Mouse (Mus musculus) forebrain, embryonic 16.5 days (tissue): ENCODE measurements at regions not wholly inside any gene's neighbourhood (a gene's known extent, or its start where the extent isn't known, plus 50 kb on each side); places are given as distances from the start of the nearest gene placed in this dataset.

Experiments used
- ATAC-seq: fragments of 200-750 bp; cut with Nextera tagmentation; 2 replicates; pipeline ENCODE4 v1.8.0; 2017; ENCODE audit warnings: mild to moderate bottlenecking, moderate library complexity
- H3K27ac ChIP-seq: fragments of 300-500 bp; sonication (generic); 2 replicates; pipeline ENCODE4 v1.5.1; 2014; ENCODE audit warnings: low read length, control low read depth
- H3K27me3 ChIP-seq: fragments of 300-500 bp; sonication (generic); replicated peaks from 2 replicates; pipeline ENCODE4 v1.6.1; 2014; ENCODE audit warnings: low read length; ENCODE audit not compliant: control insufficient read depth, insufficient read depth
- H3K36me3 ChIP-seq: fragments of 300-500 bp; sonication (generic); 2 replicates; pipeline ENCODE4 v1.6.1; 2014; ENCODE audit not compliant: control insufficient read depth, insufficient read depth
- H3K4me1 ChIP-seq: fragments of 300-500 bp; sonication (generic); replicated peaks from 2 replicates; pipeline ENCODE4 v1.6.1; 2014; ENCODE audit warnings: low read length; ENCODE audit not compliant: control insufficient read depth, insufficient read depth
- H3K4me2 ChIP-seq: fragments of 300-500 bp; sonication (generic); 2 replicates; pipeline ENCODE4 v1.6.1; 2014; ENCODE audit warnings: mild to moderate bottlenecking, low read length, control low read depth
- H3K4me3 ChIP-seq: fragments of 300-500 bp; sonication (generic); replicated peaks from 2 replicates; pipeline ENCODE4 v1.5.1; 2014; ENCODE audit warnings: mild to moderate bottlenecking, low read length, control low read depth
- H3K9ac ChIP-seq: fragments of 300-500 bp; sonication (generic); replicated peaks from 2 replicates; pipeline ENCODE4 v1.6.1; 2014; ENCODE audit warnings: low read depth, low read length, control low read depth
- H3K9me3 ChIP-seq: fragments of 300-500 bp; sonication (generic); 2 replicates; pipeline ENCODE4 v1.6.1; 2016; ENCODE audit warnings: low read length; ENCODE audit not compliant: control insufficient read depth
- WGBS: fragments of 180-500 bp; shearing (Covaris S2); extraction: QIAGEN DNeasy Blood & Tissue Kit; methylation state at CpG from one replicate; pipeline ENCODE4 v1.1.7; 2014; 5-methylcytosine and 5-hydroxymethylcytosine counted together

GRCm38 (mm10) chr2:137497616-137498015, 381.2 kb upstream of the Jag1 start:
- WGBS: 65% methylated on average over 2 of the region's 2 CpGs

GRCm38 (mm10) chr2:137493600-137493999, 377.2 kb upstream of the Jag1 start:
- H3K9me3 ChIP-seq: no peaks in the 10 kb centered on the region

More at GRCm38 (mm10) chr2:137497616-137498015, 381.2 kb upstream of the Jag1 start:
- Histone ChIP-seq H3K4me3 (no peak overlapping the region), H3K9me3 (no peaks in the 10 kb centered on the region), H3K27me3 (no peaks in the 10 kb centered on the region), H3K27ac (no peak overlapping the region), H3K36me3 (no peaks in the 10 kb centered on the region), H3K9ac (no peak overlapping the region), H3K4me2 (no peak overlapping the region), H3K4me1 (no peaks in the 10 kb centered on the region)
- ATAC-seq: no peak

DNA sequence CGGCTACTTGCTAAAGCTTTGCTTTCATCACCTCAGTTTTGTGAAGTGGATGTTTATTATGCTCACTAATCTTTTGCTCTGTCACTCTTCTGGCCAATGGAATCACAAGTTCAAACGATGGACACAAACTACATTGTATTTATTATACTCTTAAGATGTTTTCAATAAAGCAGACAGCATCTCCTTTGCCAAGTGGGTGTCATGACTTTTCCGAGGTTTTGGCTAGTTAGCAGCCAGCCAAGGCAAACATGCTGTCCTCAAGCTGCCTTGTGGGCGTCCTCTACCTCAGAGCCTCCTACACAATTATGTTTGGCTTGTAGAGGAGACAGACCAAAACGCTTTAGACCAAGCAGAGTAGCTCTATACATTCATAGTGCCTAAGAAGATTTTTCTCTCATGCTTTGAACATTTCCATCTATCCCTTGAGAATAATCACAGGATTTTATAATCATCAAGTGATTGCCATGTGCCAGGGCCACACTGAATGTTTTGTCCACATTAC, 372.8 kb upstream of the Jag1 start:
- ATAC-seq: no peak
- no peak overlapping the region for H3K4me2 ChIP-seq
- no peak overlapping the region for H3K4me3 ChIP-seq
- no peaks in the 10 kb centered on the region for H3K27me3 ChIP-seq
- H3K9me3 ChIP-seq: no peaks in the 10 kb centered on the region
- no peaks in the 10 kb centered on the region for H3K4me1 ChIP-seq
- no peak overlapping the region for H3K9ac ChIP-seq
- 65% methylated on average over 5 of the region's 5 CpGs for WGBS
- no peaks in the 10 kb centered on the region for H3K36me3 ChIP-seq
- H3K27ac ChIP-seq: no peak overlapping the region

More at GRCm38 (mm10) chr2:137493600-137493999, 377.2 kb upstream of the Jag1 start:
- WGBS: 91% methylated on average over 5 of the region's 5 CpGs
- Histone ChIP-seq H3K9ac (no peak overlapping the region), H3K36me3 (no peaks in the 10 kb centered on the region), H3K4me3 (no peak overlapping the region), H3K27me3 (no peaks in the 10 kb centered on the region), H3K27ac (no peak overlapping the region), H3K4me1 (no peaks in the 10 kb centered on the region), H3K4me2 (no peak overlapping the region)
- no peak for ATAC-seq

DNA sequence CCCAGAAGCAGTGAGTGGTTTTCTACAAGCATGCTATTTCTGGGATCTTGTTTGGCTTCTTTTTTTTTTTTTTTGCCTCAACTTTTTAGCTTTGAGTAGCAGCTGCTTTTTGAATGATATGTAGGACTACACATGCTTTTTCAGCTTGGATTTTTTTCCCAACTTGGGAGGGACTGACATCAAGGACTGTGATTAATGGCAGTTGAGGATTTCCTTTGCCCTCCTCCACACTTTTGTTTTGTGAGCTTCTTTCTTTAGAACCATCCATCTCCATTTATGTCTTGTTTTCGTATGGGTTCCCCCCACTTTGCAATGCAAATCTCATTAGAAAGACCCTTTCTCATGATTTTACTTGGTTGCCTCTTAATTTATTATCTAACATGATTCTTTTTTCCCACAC, 352.3 kb upstream of the Jag1 start:
- H3K9me3 ChIP-seq: no peaks in the 10 kb centered on the region
- H3K9ac ChIP-seq: no peak overlapping the region
- H3K4me2 ChIP-seq: no peak overlapping the region
- WGBS: 29% methylated on average over 1 of the region's 1 CpGs
- no peak overlapping the region for H3K27ac ChIP-seq
- no peaks in the 10 kb centered on the region for H3K36me3 ChIP-seq
- no peaks in the 10 kb centered on the region for H3K27me3 ChIP-seq
- no peak for ATAC-seq
- H3K4me1 ChIP-seq: no peaks in the 10 kb centered on the region
- H3K4me3 ChIP-seq: no peak overlapping the region

DNA sequence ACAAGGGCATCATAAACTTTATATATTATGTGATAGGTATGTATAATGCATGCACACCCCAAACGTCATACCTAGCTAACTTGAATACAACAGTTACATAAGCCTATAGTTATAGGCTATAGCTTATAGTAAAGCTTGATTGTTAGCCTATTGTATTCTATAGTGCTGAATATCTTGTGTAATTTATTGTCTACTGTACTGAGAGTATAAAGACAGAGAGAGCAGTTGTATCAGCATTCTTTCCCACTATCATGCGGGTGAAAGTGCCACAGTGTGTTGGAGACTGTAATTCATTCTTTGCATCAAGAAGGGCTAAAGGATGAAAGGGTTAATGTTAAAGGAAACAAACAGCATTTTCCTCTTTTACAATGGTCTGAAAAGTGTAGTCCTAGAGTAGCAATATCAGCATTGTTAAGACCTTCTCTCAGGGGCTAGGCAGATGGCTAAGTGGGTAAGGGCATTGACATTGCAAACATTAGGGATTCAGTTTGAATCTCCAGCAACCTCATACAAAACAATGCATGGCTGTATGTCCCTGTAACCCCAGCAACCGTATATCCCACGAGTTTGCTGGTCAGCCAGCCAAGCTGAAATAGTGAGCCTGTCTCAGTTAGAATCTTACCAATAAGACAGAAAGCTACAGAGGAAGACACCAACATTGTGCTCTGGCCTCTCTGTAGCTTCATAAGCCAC, 340.8 kb upstream of the Jag1 start:
- H3K36me3 ChIP-seq: no peaks in the 10 kb centered on the region
- no peak overlapping the region for H3K4me3 ChIP-seq
- no peak overlapping the region for H3K4me2 ChIP-seq
- WGBS: 37% methylated on average over 4 of the region's 4 CpGs
- no peak overlapping the region for H3K27ac ChIP-seq
- ATAC-seq: no peak; the same call in 1 of the 2 replicates
- no peaks in the 10 kb centered on the region; the same call in 1 of the 2 replicates for H3K4me1 ChIP-seq
- H3K9me3 ChIP-seq: no peaks in the 10 kb centered on the region
- H3K27me3 ChIP-seq: no peaks in the 10 kb centered on the region
- no peak overlapping the region for H3K9ac ChIP-seq

GRCm38 (mm10) chr2:137456436-137456835, 340.0 kb upstream of the Jag1 start:
- no peaks in the 10 kb centered on the region for H3K27me3 ChIP-seq
- H3K9me3 ChIP-seq: no peaks in the 10 kb centered on the region
- 80% methylated on average over 3 of the region's 3 CpGs for WGBS
- no peak for ATAC-seq
- H3K27ac ChIP-seq: no peak overlapping the region
- no peak overlapping the region for H3K9ac ChIP-seq
- H3K4me3 ChIP-seq: no peak overlapping the region
- H3K4me1 ChIP-seq: no peaks in the 10 kb centered on the region; the same call in 1 of the 2 replicates
- no peaks in the 10 kb centered on the region for H3K36me3 ChIP-seq
- H3K4me2 ChIP-seq: no peak overlapping the region

GRCm38 (mm10) chr2:137446919-137447318, 330.5 kb upstream of the Jag1 start:
- Histone ChIP-seq H3K27ac (no peak overlapping the region), H3K9me3 (no peaks in the 10 kb centered on the region), H3K4me2 (no peak overlapping the region), H3K4me3 (no peak overlapping the region), H3K36me3 (no peaks in the 10 kb centered on the region), H3K27me3 (no peaks in the 10 kb centered on the region), H3K4me1 (no peaks in the 10 kb centered on the region), H3K9ac (no peak overlapping the region)
- 82% methylated on average over 7 of the region's 7 CpGs for WGBS
- ATAC-seq: no peak

GRCm38 (mm10) chr2:137437741-137438140, 321.3 kb upstream of the Jag1 start:
- no peak for ATAC-seq
- H3K9ac ChIP-seq: no peak overlapping the region
- no peak overlapping the region for H3K4me2 ChIP-seq
- no peak overlapping the region for H3K4me3 ChIP-seq
- WGBS: 93% methylated on average over 5 of the region's 5 CpGs
- H3K36me3 ChIP-seq: no peaks in the 10 kb centered on the region
- H3K27ac ChIP-seq: no peak overlapping the region
- no peaks in the 10 kb centered on the region for H3K27me3 ChIP-seq
- peaks cover 4% of the 10 kb centered on the region; the same call in 1 of the 2 replicates for H3K4me1 ChIP-seq
- H3K9me3 ChIP-seq: no peaks in the 10 kb centered on the region

DNA sequence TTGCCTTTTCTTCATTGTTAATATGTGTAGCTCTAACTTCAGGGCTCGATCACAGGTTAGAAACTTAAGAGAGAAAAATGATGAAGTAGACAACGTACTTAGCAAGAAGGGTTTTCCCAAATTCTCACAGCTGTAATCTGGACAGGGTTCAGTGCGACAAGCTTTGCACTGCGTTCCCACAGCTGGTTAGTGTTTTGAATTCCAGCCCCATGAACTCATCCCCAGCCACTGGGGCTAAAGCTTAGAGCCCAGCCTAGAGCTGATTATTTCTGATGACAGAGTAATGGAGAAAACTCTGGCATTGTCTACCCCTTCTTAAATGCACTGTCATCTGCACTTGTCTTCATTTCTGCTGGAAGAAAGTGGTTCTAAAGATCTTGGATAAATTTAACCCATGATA, 319.7 kb upstream of the Jag1 start:
- H3K27me3 ChIP-seq: no peaks in the 10 kb centered on the region
- no peaks in the 10 kb centered on the region for H3K9me3 ChIP-seq
- no peak overlapping the region for H3K4me3 ChIP-seq
- no peak overlapping the region for H3K4me2 ChIP-seq
- H3K9ac ChIP-seq: no peak overlapping the region
- no peaks in the 10 kb centered on the region for H3K36me3 ChIP-seq
- ATAC-seq: no peak
- peaks cover 6% of the 10 kb centered on the region for H3K4me1 ChIP-seq
- no peak overlapping the region for H3K27ac ChIP-seq
- 82% methylated on average over 4 of the region's 4 CpGs for WGBS
